Mouse (Mus musculus) midbrain, embryonic 10.5 days (tissue): Measurements from ENCODE around the gene Naa11. TPM values are rescaled to one million over a fixed set of nuclear protein-coding genes. Genes with fewer than 3 reads are reported as not detected.

Source experiments
- DNase-seq: peaks from one replicate; pipeline ENCODE4 v3.0.0-alpha.2; 2017; ENCODE audit warnings: low spot score
- H3K27ac ChIP-seq: fragments of 300-500 bp; sonication (generic); replicated peaks from 2 replicates; pipeline ENCODE4 v1.5.1; 2016; ENCODE audit warnings: mild to moderate bottlenecking
- H3K27me3 ChIP-seq: fragments of 300-500 bp; sonication (generic); 2 replicates; pipeline ENCODE4 v1.6.1; 2016; ENCODE audit warnings: low read depth, mild to moderate bottlenecking; ENCODE audit not compliant: poor library complexity, severe bottlenecking
- H3K36me3 ChIP-seq: fragments of 300-500 bp; sonication (generic); 2 replicates; pipeline ENCODE4 v1.6.1; 2016; ENCODE audit warnings: mild to moderate bottlenecking, moderate library complexity
- H3K4me1 ChIP-seq: fragments of 300-500 bp; sonication (generic); 2 replicates; pipeline ENCODE4 v1.6.1; 2016
- H3K4me3 ChIP-seq: fragments of 300-500 bp; sonication (generic); 2 replicates; pipeline ENCODE4 v1.5.1; 2016; ENCODE audit warnings: mild to moderate bottlenecking, moderate library complexity
- H3K9me3 ChIP-seq: fragments of 300-500 bp; sonication (generic); replicated peaks from 2 replicates; pipeline ENCODE4 v1.6.1; 2016; ENCODE audit warnings: mild to moderate bottlenecking
- WGBS: fragments of 180-500 bp; shearing (Covaris S2); methylation state at CpG from one replicate; pipeline ENCODE4 v1.1.7; 2016; 5-methylcytosine and 5-hydroxymethylcytosine counted together
- polyA plus RNA-seq: library from polyadenylated mRNA; unstranded; fragments of >200 nt; fragmentation: Nextera tagmentation; extraction: Ambion mirVana; gene quantifications from 2 replicates; pipeline ENCODE4 v1.2.1, GENCODE M21; 2016

The Naa11 gene
- polyA plus RNA-seq, result not detected in 2 replicates

DNA sequence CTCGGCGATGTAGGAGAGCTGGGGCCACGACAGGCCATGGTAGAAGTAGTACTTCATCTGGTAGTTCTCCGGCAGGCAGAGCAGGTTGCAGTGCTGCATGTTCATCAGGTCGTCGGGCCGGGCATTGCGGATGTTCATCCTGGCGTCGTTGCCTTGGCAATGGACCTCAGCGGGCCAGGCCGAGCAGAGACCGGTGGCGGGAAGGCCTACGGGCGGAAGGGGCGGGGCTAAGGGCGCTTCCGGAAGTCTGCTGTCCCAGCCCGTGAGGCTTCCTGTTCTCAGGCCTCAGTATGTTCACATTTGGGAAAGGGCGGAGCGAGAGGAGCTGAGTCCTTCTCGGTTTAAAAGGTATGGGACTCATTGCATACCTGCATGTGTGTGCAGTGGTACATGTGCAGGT lies at the start of gene Naa11:
Gene Naa11 (minus strand): TSS at position 220 of the 400 bp plus-strand sequence.
- Histone ChIP-seq H3K36me3 (no peaks in the 10 kb centered on the region), H3K4me3 (no peak within 1 kb of the TSS), H3K27ac (no peak within 1 kb of the TSS), H3K4me1 (no peaks in the 10 kb centered on the region), H3K27me3 (no peaks in the 10 kb centered on the region), H3K9me3 (0 out of 2 replicates have a peak, but pooled peaks cover 4% of the 10 kb centered on the region)
- DNase-seq, result no peak
- 95% methylated on average over 23 of the region's 23 CpGs for WGBS

- Histone ChIP-seq H3K9me3 (no peaks in the 10 kb centered on the region), H3K27ac (no peak overlapping the region), H3K4me3 (no peak overlapping the region), H3K27me3 (no peaks in the 10 kb centered on the region), H3K36me3 (no peaks in the 10 kb centered on the region), H3K4me1 (no peaks in the 10 kb centered on the region)
- DNase-seq, result no peak
- 89% methylated on average over 2 of the region's 2 CpGs for WGBS
Measured at GRCm38 (mm10) chr5:97432512-97432911, 40.3 kb upstream of the Naa11 start.

DNA sequence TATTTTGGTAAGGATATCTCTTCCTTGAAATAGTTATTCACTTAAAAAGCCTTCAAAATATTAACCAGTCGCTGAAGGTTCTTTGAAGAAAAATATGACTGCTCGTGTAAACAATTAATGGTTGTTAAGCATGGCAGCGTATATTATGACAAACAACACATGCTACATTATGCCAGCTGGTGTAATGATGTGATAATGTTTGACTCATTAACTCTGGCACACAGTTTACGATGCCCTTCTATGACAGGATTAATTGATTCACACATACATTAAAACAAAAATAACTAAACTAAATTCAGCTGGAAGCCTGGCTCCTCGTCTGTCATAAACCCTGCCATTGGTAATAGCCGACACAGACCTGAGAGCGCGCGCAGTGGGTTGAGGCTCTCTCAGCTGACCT lies 37.8 kb upstream of the Naa11 start:
- H3K4me1 ChIP-seq, result no peaks in the 10 kb centered on the region
- DNase-seq, result no peak
- no peak overlapping the region for H3K27ac ChIP-seq
- WGBS, result 93% methylated on average over 9 of the region's 9 CpGs
- H3K9me3 ChIP-seq, result no peaks in the 10 kb centered on the region
- H3K36me3 ChIP-seq, result no peaks in the 10 kb centered on the region
- H3K4me3 ChIP-seq, result no peak overlapping the region
- H3K27me3 ChIP-seq, result no peaks in the 10 kb centered on the region

DNA sequence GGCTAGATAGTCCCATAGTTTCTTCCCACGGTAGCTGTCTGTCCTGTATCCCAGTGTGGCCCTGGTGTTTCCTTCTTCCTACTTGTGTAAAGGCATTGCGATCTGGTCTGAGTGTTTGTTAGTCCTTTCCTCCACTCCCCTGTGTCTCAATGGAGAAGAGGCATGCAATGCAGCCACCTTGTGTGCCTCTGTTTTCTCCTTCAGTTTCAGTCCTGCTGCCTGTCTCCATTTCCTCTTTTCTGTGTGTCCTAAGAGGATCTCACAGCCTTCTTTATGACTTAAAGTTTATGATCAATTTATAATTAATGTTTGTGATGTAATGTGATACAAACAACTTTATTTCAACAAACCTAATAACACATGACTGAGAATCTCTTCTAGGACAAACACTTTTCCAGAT lies 29.5 kb upstream of the Naa11 start:
- no peak for DNase-seq
- Histone ChIP-seq H3K4me3 (no peak overlapping the region), H3K36me3 (no peaks in the 10 kb centered on the region), H3K9me3 (no peaks in the 10 kb centered on the region), H3K4me1 (no peaks in the 10 kb centered on the region), H3K27me3 (no peaks in the 10 kb centered on the region), H3K27ac (no peak overlapping the region)
- 93% methylated on average over 2 of the region's 2 CpGs for WGBS

DNA sequence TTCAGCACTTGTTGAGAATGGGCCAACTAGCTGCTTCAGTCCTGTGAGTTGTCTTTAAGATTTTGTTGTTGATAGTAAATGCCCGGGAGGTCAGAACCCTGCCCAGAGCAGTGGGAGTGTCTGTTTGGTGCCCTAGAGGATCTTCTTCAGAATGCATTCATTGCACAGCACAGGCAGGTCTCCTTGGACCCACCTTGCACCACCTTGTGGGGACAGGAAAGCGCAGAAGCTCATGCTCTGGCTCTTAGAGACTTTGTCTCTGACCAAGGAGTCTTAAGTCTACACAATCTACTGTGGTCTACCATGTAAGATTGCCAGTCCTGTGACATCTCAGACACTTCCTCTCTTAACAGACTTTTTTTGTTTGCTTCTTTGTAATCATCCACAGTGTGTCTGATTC lies 25.0 kb upstream of the Naa11 start:
- no peak for DNase-seq
- no peaks in the 10 kb centered on the region for H3K27me3 ChIP-seq
- H3K9me3 ChIP-seq, result no peaks in the 10 kb centered on the region
- no peak overlapping the region for H3K4me3 ChIP-seq
- WGBS, result 84% methylated on average over 2 of the region's 2 CpGs
- H3K27ac ChIP-seq, result no peak overlapping the region
- H3K36me3 ChIP-seq, result no peaks in the 10 kb centered on the region
- H3K4me1 ChIP-seq, result no peaks in the 10 kb centered on the region

- Histone ChIP-seq H3K27me3 (no peaks in the 10 kb centered on the region), H3K27ac (no peak overlapping the region), H3K4me3 (no peak overlapping the region), H3K36me3 (no peaks in the 10 kb centered on the region), H3K9me3 (no peaks in the 10 kb centered on the region), H3K4me1 (no peaks in the 10 kb centered on the region)
- no peak for DNase-seq
- WGBS, result 92% methylated on average over 6 of the region's 6 CpGs
Measured at GRCm38 (mm10) chr5:97415837-97416236, 23.7 kb upstream of the Naa11 start.

DNA sequence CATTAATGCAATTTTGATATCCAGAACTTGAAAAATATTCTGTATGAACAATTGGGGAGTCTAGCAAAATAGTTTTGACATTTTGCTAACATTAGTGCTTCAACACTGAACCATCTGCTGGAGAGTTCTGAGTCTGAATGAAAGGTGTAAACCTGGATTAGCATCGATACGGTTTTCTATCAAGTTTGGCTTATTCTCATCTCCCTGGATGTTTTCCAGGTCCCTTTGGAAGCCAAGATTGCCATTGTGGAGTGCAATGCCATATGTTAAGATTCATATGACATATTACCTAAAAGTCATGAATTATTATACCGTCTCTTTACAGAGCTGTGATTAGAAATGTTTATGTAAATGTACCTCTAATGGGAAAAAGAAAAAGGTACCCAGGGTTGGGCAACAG lies 21.5 kb upstream of the Naa11 start:
- no peaks in the 10 kb centered on the region; the same call in 1 of the 2 replicates for H3K4me1 ChIP-seq
- no peak overlapping the region for H3K27ac ChIP-seq
- no peak for DNase-seq
- H3K27me3 ChIP-seq, result no peaks in the 10 kb centered on the region
- WGBS, result 94% methylated on average over 3 of the region's 3 CpGs
- H3K36me3 ChIP-seq, result no peaks in the 10 kb centered on the region
- H3K4me3 ChIP-seq, result no peak overlapping the region
- H3K9me3 ChIP-seq, result no peaks in the 10 kb centered on the region

GRCm38 (mm10) chr5:97410190-97410589 lies 18.0 kb upstream of the Naa11 start:
- H3K4me3 ChIP-seq, result no peak overlapping the region
- H3K9me3 ChIP-seq, result no peaks in the 10 kb centered on the region
- DNase-seq, result no peak
- H3K27ac ChIP-seq, result no peak overlapping the region
- no peaks in the 10 kb centered on the region; the same call in 1 of the 2 replicates for H3K4me1 ChIP-seq
- no peaks in the 10 kb centered on the region for H3K27me3 ChIP-seq
- WGBS, result 91% methylated on average over 6 of the region's 6 CpGs
- H3K36me3 ChIP-seq, result no peaks in the 10 kb centered on the region

GRCm38 (mm10) chr5:97409234-97409704 lies 17.1 kb upstream of the Naa11 start:
- no peaks in the 10 kb centered on the region; the same call in 1 of the 2 replicates for H3K4me1 ChIP-seq
- no peak overlapping the region for H3K27ac ChIP-seq
- no peaks in the 10 kb centered on the region for H3K27me3 ChIP-seq
- no peak for DNase-seq
- no peaks in the 10 kb centered on the region for H3K36me3 ChIP-seq
- H3K9me3 ChIP-seq, result no peaks in the 10 kb centered on the region
- no peak overlapping the region for H3K4me3 ChIP-seq
- 75% methylated on average over 4 of the region's 4 CpGs for WGBS

- Histone ChIP-seq H3K9me3 (no peaks in the 10 kb centered on the region), H3K36me3 (no peaks in the 10 kb centered on the region), H3K4me3 (no peak overlapping the region), H3K27me3 (no peaks in the 10 kb centered on the region), H3K4me1 (no peaks in the 10 kb centered on the region), H3K27ac (no peak overlapping the region)
- no peak for DNase-seq
Measured at GRCm38 (mm10) chr5:97401042-97401441, 8.9 kb upstream of the Naa11 start.

DNA sequence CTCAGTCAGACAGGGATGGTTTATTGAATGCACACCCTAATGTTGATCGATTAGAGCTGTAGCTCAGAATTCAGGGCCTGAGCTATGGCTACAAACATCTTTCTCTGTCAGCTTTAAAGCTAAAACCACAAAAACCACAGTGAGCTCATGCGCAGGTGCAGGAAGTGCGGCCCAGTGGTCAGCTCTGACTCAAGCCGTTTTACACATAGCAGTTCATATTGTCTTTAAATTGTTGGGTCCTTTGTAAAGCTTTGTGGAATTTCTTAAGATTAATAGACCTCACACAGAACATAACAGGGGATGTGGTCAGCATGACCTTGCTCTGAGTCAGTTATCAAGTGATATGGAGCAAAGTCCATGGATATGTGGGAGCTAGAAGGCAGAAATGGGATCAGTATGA lies 5.4 kb upstream of the Naa11 start:
- Histone ChIP-seq H3K27me3 (no peaks in the 10 kb centered on the region), H3K27ac (no peak overlapping the region), H3K9me3 (no peaks in the 10 kb centered on the region), H3K4me1 (no peaks in the 10 kb centered on the region), H3K4me3 (no peak overlapping the region), H3K36me3 (no peaks in the 10 kb centered on the region)
- DNase-seq, result no peak
- WGBS, result 92% methylated on average over 4 of the region's 4 CpGs

DNA sequence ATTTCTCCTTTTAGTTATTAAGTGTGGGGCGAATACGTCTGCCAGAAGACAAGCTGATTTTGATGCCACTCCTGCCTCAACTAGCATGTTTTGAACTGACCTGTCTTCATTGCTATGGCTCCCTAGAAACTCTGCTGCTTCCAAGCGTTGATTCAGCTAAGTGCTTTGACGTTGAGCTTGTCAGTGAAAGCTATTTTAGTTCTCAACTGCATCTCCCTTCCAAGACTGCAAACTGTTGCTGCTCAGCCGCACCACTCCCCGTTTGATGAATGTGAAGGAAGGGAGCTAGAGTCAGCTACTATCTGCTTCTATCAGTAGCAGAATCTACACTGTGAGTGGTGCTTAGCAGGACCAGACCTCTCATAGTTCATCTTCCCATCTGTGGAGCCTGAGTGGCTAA lies 4.6 kb downstream of the Naa11 start:
- H3K9me3 ChIP-seq, result 0 out of 2 replicates have a peak, but pooled peaks cover 4% of the 10 kb centered on the region
- 88% methylated on average over 6 of the region's 6 CpGs for WGBS

DNA sequence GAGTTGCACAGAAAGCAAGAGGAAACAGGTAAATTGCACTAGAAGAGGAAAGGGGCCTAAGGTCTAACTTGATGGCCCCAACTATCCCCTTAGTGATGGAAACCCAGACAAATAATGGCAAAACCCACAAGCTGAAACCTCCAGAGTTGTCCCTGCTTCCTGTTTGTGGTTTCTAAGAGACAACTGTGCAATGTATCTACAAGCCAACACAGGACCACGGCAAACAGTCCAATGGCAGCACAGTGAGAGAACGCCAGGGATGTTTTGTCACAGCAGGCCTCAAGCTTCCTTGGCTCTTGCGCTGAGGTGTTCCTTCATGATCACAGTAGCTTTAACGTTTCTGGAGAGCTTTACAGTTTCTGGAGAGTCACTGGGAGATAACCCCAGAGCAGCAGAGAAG lies 7.8 kb downstream of the Naa11 start:
- no peaks in the 10 kb centered on the region for H3K9me3 ChIP-seq
- H3K4me1 ChIP-seq, result peaks cover 5% of the 10 kb centered on the region; the same call in 1 of the 2 replicates
- no peaks in the 10 kb centered on the region for H3K27me3 ChIP-seq
- no peak overlapping the region for H3K27ac ChIP-seq
- no peak for DNase-seq
- H3K4me3 ChIP-seq, result no peak overlapping the region
- H3K36me3 ChIP-seq, result no peaks in the 10 kb centered on the region
- 85% methylated on average over 4 of the region's 4 CpGs for WGBS

More for the DNA sequence above, 4.6 kb downstream of the Naa11 start:
- no peak overlapping the region for H3K27ac ChIP-seq
- DNase-seq, result no peak
- H3K4me1 ChIP-seq, result peaks cover 4% of the 10 kb centered on the region; the same call in 1 of the 2 replicates
- H3K36me3 ChIP-seq, result no peaks in the 10 kb centered on the region
- H3K4me3 ChIP-seq, result no peak overlapping the region
- H3K27me3 ChIP-seq, result no peaks in the 10 kb centered on the region
